Mouse (Mus musculus) v-Abl transformed pro-B cells (cell line): Measurements from ENCODE around the gene Muc13.

Experiments
- in situ Hi-C, 2 experiments: fragments of 400-800 bp; cut with MboI; formaldehyde crosslinking; loops; one replicate each; pipeline ENCODE4 v1.15.1; 2025; ENCODE audit not compliant: unreplicated experiment in 2 of 2

The Muc13 gene

DNA sequence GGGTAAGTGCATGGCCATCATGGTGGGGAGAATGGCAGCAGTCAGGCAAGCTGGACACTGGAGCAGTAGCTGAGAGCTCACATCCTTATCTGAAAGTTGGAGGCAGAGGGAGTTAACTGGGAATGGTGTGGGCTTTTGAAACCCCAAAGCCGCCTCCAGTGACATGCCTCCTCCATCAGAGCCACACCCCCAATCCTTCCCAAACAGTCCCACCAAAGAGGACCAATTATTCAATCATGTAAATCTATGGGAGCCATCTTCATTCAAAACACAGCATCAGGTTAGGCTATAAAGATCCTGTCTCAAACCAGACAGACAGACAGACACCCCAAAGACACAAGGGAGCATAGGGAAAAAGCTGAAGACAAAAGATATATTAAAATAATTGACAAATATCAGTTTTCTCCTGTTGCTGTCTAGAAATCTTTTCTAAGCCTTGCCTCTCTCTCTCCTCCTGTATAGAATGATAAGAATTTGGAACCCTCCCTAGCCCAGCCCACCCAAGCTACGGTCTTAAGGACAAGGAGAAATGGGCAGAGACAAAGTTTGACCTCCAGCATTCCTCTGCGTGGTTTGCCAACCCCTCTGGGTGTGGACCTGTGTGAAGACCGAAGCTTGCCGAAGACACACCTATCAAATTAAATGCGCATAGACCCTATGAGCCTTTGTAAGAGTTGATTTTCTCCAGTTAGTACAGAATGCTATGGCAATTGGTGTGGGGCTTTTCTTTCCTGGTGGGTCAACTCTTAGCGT is 24.8 kb downstream of the Muc13 start:
- in situ Hi-C loops = loop anchor here in 1 of 2 experiments (5.0 kb wide), 1 partner anchor 294 kb away; no protein-coding TSS in a partner anchor

DNA sequence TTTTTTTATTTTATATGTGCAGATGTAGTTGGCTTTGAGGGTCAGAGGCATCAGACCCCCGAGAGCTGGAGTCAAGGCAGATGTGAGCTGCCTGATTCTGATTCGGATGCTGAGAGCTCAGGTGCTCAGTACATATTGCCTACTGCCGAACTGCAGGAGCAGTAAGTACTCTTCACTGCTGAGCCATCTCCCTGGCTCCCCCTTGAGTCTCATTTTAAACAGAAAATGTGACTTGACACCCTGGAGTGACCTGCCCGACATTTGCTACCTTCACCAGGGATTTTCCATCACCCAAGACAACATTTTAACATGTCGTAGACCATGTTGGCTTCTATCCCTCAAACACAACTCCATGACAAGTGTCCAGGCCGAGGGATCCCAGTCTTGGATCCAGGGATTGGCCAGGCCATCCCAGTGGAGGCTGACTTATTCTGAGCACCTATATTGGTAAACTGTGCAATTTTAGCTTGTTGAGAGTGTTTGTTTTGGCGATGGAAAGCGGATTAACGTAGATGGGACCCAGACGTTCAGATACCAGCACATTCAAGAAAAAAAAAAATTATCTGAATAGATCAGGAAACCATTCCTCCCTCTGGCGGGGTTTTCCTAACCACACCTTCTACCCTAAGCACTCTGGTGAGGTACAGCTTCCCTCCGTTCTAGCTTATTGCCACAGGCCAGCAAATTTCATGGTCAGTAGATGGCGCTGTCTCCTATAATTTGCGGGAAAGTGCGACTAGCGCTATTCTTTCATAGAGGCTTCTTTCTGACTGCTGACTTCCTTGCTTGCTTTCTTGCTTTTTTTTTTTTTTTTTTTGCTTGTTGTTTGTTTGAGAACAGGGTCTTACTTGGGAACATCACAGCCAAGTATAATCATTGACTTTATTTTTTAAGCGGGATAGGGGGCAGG is 26.7 kb downstream of the Muc13 start:
- in situ Hi-C loops = loop anchor here (5.0 to 10.0 kb wide), 4 partner anchors 124 to 894 kb away; no protein-coding TSS in a partner anchor

DNA sequence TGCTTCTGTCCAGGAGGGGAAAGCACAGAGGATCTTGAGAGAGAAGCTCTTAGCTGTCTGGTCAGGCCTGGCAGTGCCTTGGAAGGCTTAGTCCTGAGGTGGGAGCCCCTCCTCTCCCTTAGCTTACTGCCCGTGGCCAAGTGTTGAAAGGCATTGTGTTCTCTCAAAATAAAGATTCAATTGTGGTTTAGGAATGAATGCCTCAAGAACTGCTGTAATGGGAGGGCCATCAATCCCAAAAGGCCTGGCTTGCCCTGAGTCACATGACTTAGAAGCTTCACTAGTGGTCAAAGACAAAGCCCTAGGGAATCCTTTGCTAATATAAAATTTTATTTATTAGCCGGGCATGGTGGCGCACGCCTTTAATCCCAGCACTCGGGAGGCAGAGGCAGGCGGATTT is 30.8 kb downstream of the Muc13 start:
- in situ Hi-C loops = loop anchor here (5.0 to 10.0 kb wide), 6 partner anchors 120 to 890 kb away; no protein-coding TSS in a partner anchor

DNA sequence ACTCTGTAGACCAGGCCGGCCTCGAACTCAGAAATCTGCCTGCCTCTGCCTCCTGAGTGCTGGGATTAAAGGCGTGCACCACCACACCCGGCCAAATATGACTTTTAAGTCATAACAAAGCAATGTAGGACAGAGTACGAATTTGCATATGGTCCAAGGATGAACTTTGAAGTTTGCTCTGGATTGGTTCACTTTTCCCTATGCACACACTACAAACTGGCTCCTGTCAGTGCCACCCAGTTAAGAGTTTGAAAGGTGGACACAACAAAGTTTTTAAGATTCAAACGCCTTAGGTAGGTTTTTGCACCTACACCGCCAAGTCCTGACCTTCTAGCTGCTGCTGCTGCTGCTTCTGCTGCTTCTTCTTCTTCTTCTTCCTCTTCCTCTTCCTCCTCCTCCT is 34.7 kb downstream of the Muc13 start:
- in situ Hi-C loops = loop anchor here (5.0 to 10.0 kb wide), 4 partner anchors 116 to 886 kb away; no protein-coding TSS in a partner anchor

DNA sequence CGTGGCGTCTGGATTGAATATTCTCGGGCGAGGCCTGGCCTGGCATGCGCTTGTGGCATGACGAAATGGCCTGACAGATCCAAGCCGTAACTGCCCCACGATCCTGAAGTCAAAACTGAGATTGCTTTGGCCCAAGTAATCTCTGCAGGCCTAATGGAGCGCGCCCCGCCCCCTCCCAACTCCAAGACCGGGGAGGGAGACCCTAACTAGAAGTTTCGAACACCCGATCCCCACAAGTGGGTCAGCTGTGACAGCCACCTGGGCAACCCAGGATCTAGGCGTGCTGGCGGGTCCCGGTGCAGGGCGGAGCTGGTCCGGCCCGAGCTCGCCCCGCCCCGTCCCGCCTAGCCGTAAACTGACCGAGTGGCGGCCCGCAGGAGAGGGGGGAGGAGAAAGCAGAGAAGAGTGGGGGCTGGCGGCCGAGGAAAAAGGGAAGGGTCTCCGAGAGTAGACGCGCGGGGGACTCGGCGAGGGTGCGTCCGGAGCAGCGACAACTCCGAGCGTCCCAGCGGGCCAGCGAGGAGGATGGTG is 35.5 kb downstream of the Muc13 start, which contains the start of gene Itgb5:
TSS of gene Itgb5 (plus strand) at position 365 of the 531 bp plus-strand sequence.
- in situ Hi-C loops = loop anchor here (5.0 to 10.0 kb wide), 4 partner anchors 115 to 885 kb away; no protein-coding TSS in a partner anchor

DNA sequence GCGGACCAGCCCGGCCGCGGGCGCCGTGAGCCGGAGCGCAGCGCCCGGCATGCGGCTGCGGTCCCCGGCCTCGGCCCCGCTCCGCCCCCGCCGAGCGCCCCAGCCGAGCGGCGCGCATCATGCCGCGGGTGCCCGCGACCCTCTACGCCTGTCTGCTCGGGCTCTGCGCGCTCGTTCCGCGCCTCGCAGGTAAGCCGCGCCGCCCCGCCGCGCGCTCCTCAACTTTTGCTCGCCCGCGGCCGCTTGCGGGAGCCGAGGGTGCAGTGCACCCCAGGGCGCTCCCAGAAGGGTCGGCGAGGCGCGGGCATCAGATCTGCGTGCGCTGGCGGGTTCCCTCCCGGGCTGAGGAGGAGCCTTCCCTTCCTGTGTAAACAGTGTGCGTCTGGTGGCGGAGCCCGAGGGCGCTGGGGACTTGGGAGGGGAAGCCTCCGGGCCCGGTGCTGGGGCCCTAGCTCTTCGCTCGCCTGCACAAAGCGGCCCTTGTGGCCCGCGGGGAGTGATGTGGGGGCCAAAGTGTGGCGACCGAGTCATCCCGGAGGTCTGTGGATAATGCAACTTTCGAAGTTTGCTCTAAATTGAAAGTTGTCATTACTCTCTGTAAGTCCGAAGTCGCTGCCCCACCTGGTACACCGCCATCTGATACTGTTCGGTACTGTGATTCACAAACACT is 36.1 kb downstream of the Muc13 start:
- in situ Hi-C loops = loop anchor here (5.0 to 10.0 kb wide), 4 partner anchors 115 to 885 kb away; no protein-coding TSS in a partner anchor

DNA sequence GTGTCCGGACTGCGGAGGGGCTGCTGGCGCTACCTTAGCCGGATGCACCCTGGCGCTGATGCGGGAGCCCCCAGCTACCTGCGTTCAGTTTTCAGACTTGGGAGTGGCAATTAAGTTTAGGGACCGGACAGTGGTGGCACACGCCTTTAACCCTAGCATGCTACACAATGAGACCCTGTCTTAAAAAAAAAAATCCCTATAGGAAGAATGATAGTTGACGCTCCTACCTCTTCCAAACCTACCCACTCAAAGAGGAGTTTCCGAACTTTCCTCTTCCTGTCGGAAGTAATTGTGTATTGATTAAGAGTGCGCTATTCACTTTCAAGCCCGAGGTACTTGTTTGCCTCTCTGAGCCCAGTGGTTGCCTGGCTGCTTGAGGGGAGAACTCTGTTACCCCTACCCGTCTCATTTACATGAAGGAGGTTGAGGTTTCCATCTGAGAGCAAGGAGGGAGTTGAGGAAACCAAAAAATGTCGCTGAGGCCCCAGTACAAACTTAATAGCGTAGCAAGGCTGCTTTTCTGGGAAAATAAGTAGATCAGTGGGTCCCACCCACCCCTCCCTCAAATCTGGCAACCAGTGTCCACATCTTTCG is 36.8 kb downstream of the Muc13 start:
- in situ Hi-C loops = no loop called here

DNA sequence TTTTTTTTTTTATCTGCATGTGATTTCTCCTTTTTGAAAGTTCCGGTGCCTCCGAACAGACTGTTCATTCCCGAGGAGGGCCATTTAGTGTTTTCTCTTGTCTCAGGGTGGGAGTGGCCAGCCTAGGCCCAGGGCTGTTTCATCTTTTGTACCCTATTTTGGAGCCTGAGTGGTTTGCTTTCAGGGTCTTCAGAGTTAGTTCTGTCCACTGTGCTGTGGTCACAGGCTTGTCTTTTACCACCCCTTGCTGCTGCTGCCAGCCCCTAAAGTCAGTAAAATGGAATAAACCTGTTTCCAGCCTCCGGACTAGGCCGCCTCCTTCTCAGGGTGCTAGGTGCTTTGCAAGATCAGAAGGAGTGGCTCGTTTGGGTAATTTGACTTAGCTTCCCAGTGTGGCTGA is 38.2 kb downstream of the Muc13 start:
- in situ Hi-C loops = no loop called here

DNA sequence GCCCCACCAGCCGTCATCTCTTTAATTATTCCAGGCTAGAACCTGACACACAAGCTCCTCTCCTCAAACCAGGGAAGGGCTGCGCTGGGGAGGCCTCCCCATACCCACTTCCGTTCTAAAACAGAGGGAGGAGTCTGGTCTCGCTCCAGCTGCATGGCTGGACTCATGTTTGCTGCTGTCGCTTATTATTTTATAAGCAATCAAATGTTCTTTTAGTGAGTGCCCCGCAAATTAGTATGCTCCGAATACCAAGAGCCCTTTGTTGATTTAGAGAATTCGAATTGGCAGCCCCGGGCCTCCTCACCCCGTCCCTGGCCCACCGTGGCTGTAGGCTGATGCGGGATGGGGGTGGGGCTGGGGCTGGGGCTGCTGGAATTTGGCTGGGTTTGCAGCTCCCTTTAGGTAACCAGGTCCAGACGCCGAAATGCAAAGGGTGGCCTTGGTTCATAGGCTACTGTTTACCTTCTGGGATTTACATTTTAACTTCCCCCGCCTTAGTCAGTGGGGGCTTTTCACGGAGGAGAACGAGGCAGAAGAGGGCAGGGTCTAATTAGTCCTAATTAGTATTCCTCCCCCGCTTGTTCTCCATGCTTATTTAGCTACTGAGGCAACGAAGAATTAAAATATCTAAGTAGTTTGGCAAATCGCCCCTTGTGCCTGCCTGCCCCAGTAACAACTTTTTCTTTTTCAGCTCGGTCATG is 39.0 kb downstream of the Muc13 start:
- in situ Hi-C loops = no loop called here

DNA sequence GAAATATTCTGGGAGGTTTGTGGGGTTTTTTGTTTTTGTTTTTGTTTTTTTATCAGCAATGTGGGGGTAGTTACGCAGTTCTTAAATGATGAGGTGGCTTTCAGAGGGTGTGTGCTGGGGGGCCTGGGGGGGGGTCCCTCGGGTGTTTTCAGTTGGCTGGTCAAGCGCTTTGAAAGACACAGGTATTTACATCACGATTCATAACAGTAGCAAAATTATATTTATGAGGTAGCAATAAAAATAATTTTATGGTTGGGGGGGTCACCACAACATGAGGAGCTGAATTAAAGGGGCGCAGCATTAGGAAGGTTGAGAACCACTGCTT is 39.6 kb downstream of the Muc13 start:
- in situ Hi-C loops = no loop called here

DNA sequence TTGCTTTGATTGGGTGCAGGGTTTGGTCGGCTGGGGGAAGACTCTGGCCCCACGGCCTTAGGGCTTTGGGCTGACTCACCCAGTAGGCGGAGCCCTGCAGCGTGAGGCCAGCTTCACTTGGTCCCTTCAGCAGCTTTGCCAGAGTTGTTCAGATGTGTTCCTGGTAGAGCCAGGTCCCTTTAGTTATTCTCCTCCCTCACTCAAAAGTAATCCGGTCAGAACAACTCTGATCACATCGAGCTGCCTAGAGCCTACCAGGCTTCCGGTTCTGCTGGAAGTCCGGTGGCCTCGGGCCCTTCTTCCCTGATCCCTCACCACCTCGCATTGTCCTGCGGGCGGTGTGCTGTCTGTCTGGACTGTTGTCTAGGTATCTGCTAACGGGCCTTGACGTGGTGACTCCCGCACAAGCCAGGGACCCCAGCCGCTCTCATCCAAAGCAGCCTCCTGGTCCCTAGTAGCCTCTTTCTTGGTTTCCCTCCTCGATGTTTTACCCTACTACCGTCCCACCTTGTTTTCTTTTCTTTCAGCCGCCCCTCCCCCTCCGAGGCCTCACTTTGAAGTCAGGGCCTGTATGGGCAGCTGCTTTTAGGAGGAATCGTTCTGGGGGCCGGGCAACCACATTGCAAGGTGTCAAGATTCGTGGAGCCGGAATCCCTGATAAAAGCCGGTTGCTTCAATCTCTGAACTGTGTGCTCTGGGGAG is 40.1 kb downstream of the Muc13 start:
- in situ Hi-C loops = no loop called here

DNA sequence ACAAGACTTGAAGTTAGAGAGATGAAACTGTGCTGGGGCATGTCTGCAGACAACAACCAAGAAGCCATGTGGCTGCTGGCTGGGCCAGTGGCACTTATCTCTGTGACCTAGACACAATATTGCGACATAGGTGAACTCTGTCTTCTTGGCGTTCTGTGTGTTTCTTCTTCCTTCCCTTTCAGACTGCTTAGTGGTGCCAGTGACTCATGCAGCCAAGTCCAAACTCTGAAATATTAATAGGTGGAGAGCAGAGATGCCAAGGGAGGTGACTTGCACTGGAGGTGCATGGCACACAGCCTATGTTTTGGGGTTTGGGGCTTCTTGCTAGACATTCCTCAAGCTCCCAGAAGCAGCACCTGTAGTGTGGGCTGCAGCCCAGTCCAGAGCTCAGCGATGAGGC is 42.8 kb downstream of the Muc13 start:
- in situ Hi-C loops = no loop called here

DNA sequence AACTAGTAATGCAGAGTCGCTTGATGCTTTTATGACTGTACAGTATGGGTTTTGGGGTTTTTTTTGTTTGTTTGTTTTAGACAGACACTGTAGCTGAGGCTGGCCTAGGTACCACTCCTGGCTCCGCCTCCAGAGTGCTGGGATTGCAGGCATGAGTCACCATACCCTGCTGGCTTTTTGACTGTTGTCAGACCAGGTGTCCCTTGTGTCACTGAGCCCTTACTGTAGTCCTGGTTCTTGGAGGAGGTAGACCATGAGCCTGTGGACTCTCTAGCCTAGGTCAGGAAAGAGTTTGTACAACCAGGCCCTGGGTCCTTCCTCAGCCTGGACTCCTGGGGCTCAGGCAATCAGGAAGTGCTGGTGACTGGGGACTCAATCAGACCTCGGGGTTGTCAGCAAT is 43.4 kb downstream of the Muc13 start:
- in situ Hi-C loops = no loop called here

DNA sequence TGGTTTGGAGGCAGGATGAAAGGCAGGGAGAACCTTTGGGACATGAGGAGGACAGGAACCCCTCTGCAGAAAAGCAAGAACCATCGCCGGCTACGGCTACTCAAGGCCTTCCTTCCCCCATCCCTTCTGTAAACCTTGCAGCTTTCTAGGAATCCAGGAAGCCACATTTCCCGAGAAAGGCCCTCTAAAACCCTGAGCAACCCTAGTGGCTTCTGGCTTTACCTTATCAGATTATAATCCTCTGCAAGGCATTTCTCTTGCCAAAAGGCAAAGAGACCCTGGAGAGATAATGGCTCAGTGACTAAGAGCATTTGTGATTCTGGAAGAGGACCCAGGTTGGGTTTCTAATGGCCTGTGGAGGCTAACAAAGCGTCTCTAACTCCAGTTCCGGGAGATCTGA is 46.8 kb downstream of the Muc13 start:
- in situ Hi-C loops = no loop called here

DNA sequence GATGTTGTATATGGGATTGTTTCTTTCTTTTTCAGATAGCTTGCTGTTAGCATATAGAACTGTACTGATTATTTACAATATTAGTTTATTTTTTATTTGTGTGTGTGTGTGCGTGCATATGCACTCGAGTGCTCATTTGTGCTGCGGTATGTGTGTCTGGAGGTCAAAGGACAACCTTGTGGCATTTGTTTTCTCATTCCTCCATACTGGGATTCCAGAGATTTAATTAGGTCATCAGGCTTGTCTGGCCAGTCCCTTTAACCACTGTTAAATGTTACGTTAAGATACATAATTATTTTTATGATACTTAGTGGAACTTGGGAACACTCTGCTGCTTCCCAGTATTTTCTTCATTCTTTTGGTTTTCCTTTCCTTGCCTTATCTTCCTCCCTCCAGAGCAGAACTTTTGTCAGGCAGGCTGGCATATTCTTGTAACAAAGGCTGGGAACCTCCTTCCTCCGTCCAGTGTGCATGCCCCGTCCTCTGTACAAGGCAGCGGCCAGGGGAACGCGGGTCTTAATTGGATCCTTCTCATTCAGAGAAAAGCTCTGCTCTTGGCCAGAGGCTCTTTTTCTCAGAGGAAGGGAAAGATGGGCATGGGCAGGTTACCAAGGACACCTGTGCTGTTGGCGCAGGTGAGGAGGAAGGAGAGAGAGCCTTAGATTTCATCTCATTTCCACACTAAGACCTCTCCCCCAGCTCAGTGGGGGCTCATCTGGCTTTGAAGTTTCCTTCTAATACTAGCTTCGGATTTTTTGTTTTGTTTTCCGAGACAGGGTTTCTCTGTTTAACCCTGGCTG is 48.4 kb downstream of the Muc13 start:
- in situ Hi-C loops = no loop called here

DNA sequence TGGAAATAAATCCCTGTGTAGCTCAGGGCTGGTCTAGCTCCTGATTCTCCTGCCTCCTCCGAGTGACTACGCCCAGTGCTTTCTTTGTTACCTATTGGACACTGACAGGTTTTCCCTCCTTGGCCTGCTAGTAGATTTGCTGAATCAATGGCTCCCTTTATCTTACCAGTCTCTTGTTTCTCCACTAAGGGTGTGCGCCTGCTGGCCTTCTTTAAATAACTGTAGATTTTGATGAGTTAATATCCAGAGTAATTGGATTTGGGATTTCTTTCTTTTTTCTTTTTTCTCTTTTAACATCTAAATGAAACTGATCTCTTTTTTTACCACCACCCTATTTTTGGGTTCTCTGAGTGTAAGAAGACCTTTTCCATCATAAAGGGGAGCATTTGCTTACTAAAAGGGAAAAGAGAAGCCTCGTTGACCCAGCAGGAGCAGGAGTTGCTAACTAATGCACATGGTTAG is 50.3 kb downstream of the Muc13 start:
- in situ Hi-C loops = no loop called here

DNA sequence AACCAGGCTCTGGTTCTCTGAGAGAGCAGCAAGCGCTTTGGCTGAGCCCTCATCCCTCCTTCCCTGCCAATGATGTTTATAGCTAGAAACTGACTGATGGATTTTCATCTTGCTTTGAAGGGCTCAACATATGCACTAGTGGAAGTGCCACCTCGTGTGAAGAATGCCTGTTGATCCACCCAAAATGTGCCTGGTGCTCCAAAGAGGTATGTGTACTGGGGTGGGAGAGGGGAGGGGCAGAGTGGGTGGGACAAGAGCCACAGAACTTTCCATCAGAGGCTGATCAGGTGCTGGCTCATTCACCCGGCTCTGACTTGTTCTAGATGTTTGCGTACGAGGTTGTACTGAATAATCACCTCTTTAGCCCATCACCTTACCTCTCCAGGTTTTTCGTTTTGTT is 51.0 kb downstream of the Muc13 start:
- in situ Hi-C loops = no loop called here

DNA sequence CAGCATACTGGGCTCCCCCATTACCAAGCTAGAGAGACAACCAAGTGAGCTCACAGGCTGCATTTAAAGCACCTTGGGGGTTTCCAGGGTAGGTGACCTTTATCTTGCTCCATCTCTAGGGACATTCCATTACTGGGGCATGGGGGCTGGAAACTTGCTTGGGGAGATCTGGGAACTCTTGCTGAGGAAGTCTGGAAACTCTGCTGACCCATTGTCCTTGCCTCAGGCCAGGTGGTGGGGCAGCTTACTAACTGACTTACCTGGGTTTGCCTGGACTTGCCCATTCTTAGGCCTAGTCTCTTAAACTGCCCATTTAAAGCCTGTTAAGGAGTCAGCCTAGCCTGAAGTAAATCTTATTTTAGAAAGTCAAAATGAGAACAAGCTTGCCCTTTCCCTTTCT is 59.4 kb downstream of the Muc13 start:
- in situ Hi-C loops = no loop called here
